Mouse (Mus musculus) C2C12 (cell line): Measurements from ENCODE around the gene Ugt2a3.

Experiments
- CEBPB ChIP-seq: IDR thresholded peaks from one replicate; pipeline ENCODE4 v1.6.1; 2011; ENCODE audit warnings: low read depth, mild to moderate bottlenecking, control low read depth, moderate library complexity
- CTCF ChIP-seq: IDR thresholded peaks from one replicate; pipeline ENCODE4 v1.5.1; 2011; ENCODE audit not compliant: control insufficient read depth, insufficient read depth, insufficient read length
- FOSL1 ChIP-seq: IDR thresholded peaks from one replicate; pipeline ENCODE4 v1.8.0; 2011; ENCODE audit warnings: mild to moderate bottlenecking, low read length; ENCODE audit not compliant: poor library complexity, insufficient read depth, severe bottlenecking
- MAX ChIP-seq: IDR thresholded peaks from one replicate; pipeline ENCODE4 v1.6.1; 2011; ENCODE audit warnings: mild to moderate bottlenecking, control low read depth
- MYOD1 ChIP-seq: IDR thresholded peaks from one replicate; pipeline ENCODE4 v1.6.1; 2011; ENCODE audit warnings: low read depth; ENCODE audit not compliant: control insufficient read depth, insufficient read length
- MYOG ChIP-seq: IDR thresholded peaks from one replicate; pipeline ENCODE4 v1.6.1; 2011; ENCODE audit not compliant: control insufficient read depth, insufficient read length; ENCODE audit errors: extremely low read depth
- USF1 ChIP-seq: IDR thresholded peaks from one replicate; pipeline ENCODE4 v1.6.1; 2011; ENCODE audit warnings: low read depth, mild to moderate bottlenecking, control low read depth, moderate library complexity

GRCm38 (mm10) chr5:87333584-87333983 is 3.4 kb downstream of the Ugt2a3 start:
- TF ChIP-seq CTCF (no peak), MAX (no peak), MYOG (no peak), FOSL1 (no peak), USF1 (no peak), CEBPB (no peak), MYOD1 (no peak)
